Mouse (Mus musculus): ENCODE measurements around the gene 1110032A03Rik. TPM values are rescaled to one million over a fixed set of nuclear protein-coding genes. Genes with fewer than 3 reads are reported as not detected.

The 1110032A03Rik gene
- polyA plus RNA-seq, 1 experiment from 2014 or later, result 36.8 TPM

GRCm38 (mm10) chr9:50738914-50739870 lies 36.1 kb downstream of the 1110032A03Rik start, which contains the start of gene Dixdc1:
TSS of gene Dixdc1 (minus strand) at chr9:50739517.
- H3K27ac ChIP-seq (replicated peaks), result no peak within 1 kb of the TSS

GRCm38 (mm10) chr9:50734989-50735388 lies 40.3 kb downstream of the 1110032A03Rik start:
- Histone ChIP-seq H3K27me3 (ENCODE audit: control insufficient read depth, insufficient read depth, low read length) (no peaks in the 10 kb centered on the region), H3K4me3 (ENCODE audit: low read depth, low read length) (no peak overlapping the region), H3K27ac (replicated peaks) (no peak overlapping the region), H3K9me3 (ENCODE audit: control insufficient read depth, low read length) (no peaks in the 10 kb centered on the region), H3K4me1 (replicated peaks; ENCODE audit: control insufficient read depth, insufficient read depth) (no peaks in the 10 kb centered on the region), H3K9ac (ENCODE audit: low read length) (no peak overlapping the region), H3K4me2 (replicated peaks; ENCODE audit: low read depth) (no peak overlapping the region), H3K36me3 (ENCODE audit: control insufficient read depth, insufficient read depth, low read length) (no peaks in the 10 kb centered on the region)
- WGBS, result 4% methylated on average over 9 of the region's 9 CpGs
- TF ChIP-seq CTCF (IDR thresholded peaks at IDR 0.05; ENCODE audit: low read depth), result peak; percentile 89
- no peak for TF ChIP-seq EP300 (optimal IDR thresholded peaks at IDR 0.05)
- DNase-seq (ENCODE audit: low spot score) (peak; percentile 53), ATAC-seq (ENCODE audit: low FRiP score, low TSS enrichment) (no peak)

More at GRCm38 (mm10) chr9:50738914-50739870, 36.1 kb downstream of the 1110032A03Rik start, which contains the start of gene Dixdc1:
- H3K9me3 ChIP-seq (ENCODE audit: control insufficient read depth, low read length), result no peaks in the 10 kb centered on the region
- H3K4me3 ChIP-seq (ENCODE audit: low read depth, low read length), result no peak within 1 kb of the TSS
- WGBS, result 10% methylated on average over 36 of the region's 36 CpGs
- no peak within 1 kb of the TSS for H3K9ac ChIP-seq (ENCODE audit: low read length)
- no peaks in the 10 kb centered on the region for H3K4me1 ChIP-seq (replicated peaks; ENCODE audit: control insufficient read depth, insufficient read depth)
- ATAC-seq (ENCODE audit: low FRiP score, low TSS enrichment) (peak; percentile 98), DNase-seq (ENCODE audit: low spot score) (peak; percentile 98)
- H3K27me3 ChIP-seq (ENCODE audit: control insufficient read depth, insufficient read depth, low read length), result no peaks in the 10 kb centered on the region
- H3K36me3 ChIP-seq (ENCODE audit: control insufficient read depth, insufficient read depth, low read length), result no peaks in the 10 kb centered on the region
- peak within 1 kb of the TSS; percentile 52 for H3K4me2 ChIP-seq (replicated peaks; ENCODE audit: low read depth)
- TF ChIP-seq CTCF (IDR thresholded peaks at IDR 0.05; ENCODE audit: low read depth) (0 out of 2 replicates have a peak, but pooled peaks have one; percentile 1), EP300 (optimal IDR thresholded peaks at IDR 0.05) (no peak)

DNA sequence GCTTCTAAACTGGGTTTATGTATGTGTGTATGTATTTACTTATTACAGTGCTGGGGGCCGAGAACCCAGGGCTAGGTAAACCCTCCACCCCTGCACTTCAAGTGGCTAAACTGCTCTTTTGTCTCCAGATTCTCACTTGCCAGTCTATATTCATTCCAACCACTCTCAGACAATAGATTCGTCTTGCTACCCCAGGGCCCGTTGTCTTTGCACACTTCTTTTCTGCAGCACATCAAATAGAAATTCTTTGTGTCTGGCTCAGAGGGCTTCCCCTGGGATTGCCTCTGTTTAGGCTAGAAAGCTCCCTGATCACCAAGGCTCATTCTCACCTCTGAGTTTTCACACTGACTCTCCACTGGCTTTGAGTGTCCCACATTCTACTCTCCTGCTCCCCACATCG lies 42.8 kb downstream of the 1110032A03Rik start:
- WGBS, result 26% methylated on average over 4 of the region's 4 CpGs
- H3K9ac ChIP-seq (ENCODE audit: low read length), result no peak overlapping the region
- H3K36me3 ChIP-seq (ENCODE audit: control insufficient read depth, insufficient read depth, low read length), result no peaks in the 10 kb centered on the region
- no peak for TF ChIP-seq CTCF (IDR thresholded peaks at IDR 0.05; ENCODE audit: low read depth)
- no peak for TF ChIP-seq EP300 (optimal IDR thresholded peaks at IDR 0.05)
- no peak for DNase-seq (ENCODE audit: low spot score)
- H3K27me3 ChIP-seq (ENCODE audit: control insufficient read depth, insufficient read depth, low read length), result no peaks in the 10 kb centered on the region
- H3K4me1 ChIP-seq (replicated peaks; ENCODE audit: control insufficient read depth, insufficient read depth), result no peaks in the 10 kb centered on the region; the same call in 1 of the 2 replicates
- ATAC-seq (ENCODE audit: low FRiP score, low TSS enrichment), result no peak
- H3K27ac ChIP-seq (replicated peaks), result no peak overlapping the region
- no peak overlapping the region for H3K4me2 ChIP-seq (replicated peaks; ENCODE audit: low read depth)
- H3K4me3 ChIP-seq (ENCODE audit: low read depth, low read length), result no peak overlapping the region
- no peaks in the 10 kb centered on the region for H3K9me3 ChIP-seq (ENCODE audit: control insufficient read depth, low read length)

- Histone ChIP-seq H3K9ac (ENCODE audit: low read length) (no peak overlapping the region), H3K27me3 (ENCODE audit: control insufficient read depth, insufficient read depth, low read length) (no peaks in the 10 kb centered on the region), H3K4me3 (ENCODE audit: low read depth, low read length) (no peak overlapping the region), H3K4me1 (replicated peaks; ENCODE audit: control insufficient read depth, insufficient read depth) (no peaks in the 10 kb centered on the region; the same call in 1 of the 2 replicates), H3K9me3 (ENCODE audit: control insufficient read depth, low read length) (no peaks in the 10 kb centered on the region), H3K4me2 (replicated peaks; ENCODE audit: low read depth) (no peak overlapping the region), H3K36me3 (ENCODE audit: control insufficient read depth, insufficient read depth, low read length) (no peaks in the 10 kb centered on the region), H3K27ac (replicated peaks) (0 out of 2 replicates have a peak overlapping the region, but pooled peaks have one; percentile 14)
- ATAC-seq (ENCODE audit: low FRiP score, low TSS enrichment) (peak; percentile 51), DNase-seq (ENCODE audit: low spot score) (no peak)
- 45% methylated on average over 4 of the region's 4 CpGs for WGBS
- TF ChIP-seq CTCF (IDR thresholded peaks at IDR 0.05; ENCODE audit: low read depth) (no peak), EP300 (optimal IDR thresholded peaks at IDR 0.05) (no peak)
Observed at GRCm38 (mm10) chr9:50729600-50729999, 45.7 kb downstream of the 1110032A03Rik start.

DNA sequence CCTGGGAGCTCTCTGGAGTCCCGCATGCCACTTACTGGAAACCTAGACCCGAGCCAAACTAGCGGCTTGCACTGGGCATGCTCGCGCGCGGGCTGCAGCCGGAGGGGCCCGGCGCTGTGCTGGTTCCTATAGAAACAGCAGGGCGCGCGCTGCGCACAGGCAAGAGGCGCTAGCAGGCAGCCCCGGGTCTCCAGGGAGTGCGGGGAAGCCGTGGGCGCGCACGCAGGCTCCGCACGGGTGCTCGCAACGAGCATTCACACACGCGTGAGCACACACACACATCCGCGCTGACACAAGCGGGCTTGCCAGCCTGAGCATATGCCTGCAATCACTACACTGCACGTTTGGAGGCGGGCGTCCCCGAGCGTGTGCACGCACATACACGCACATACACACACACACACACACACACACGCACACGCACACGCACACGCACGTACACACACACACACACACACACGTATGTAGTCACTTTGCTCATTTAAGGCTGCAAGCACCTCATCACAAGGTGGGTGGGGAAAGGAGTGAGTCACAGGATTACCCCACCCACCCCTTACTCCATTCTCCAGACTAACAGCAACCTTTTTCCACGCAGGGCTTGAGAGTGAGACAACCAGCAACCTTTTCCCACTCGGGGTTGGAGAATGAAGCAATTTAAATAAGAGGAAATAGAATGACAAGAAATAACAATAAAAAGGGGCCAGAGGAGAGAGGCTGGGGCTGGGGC lies 47.2 kb downstream of the 1110032A03Rik start:
- 0% methylated on average over 32 of the region's 45 CpGs for whole genome bisulfite sequencing
- no peak for TF ChIP-seq EP300 (optimal IDR thresholded peaks at IDR 0.05)
- peak; percentile 35 for TF ChIP-seq CTCF (IDR thresholded peaks at IDR 0.05; ENCODE audit: low read depth)

More for the DNA sequence above, 47.2 kb downstream of the 1110032A03Rik start:
- ATAC-seq (ENCODE audit: low FRiP score, low TSS enrichment), result peak; percentile 79
- DNase-seq (ENCODE audit: low spot score), result peak; percentile 75
- peak overlapping the region; percentile 64 for H3K9ac ChIP-seq (ENCODE audit: low read length)
- H3K36me3 ChIP-seq (ENCODE audit: control insufficient read depth, insufficient read depth, low read length), result no peaks in the 10 kb centered on the region
- H3K27me3 ChIP-seq (ENCODE audit: control insufficient read depth, insufficient read depth, low read length), result no peaks in the 10 kb centered on the region
- H3K27ac ChIP-seq (replicated peaks), result no peak overlapping the region
- H3K9me3 ChIP-seq (ENCODE audit: control insufficient read depth, low read length), result no peaks in the 10 kb centered on the region
- H3K4me2 ChIP-seq (replicated peaks; ENCODE audit: low read depth), result peak overlapping the region; percentile 85
- H3K4me1 ChIP-seq (replicated peaks; ENCODE audit: control insufficient read depth, insufficient read depth), result no peaks in the 10 kb centered on the region; the same call in 1 of the 2 replicates
- peak overlapping the region; percentile 57 for H3K4me3 ChIP-seq (ENCODE audit: low read depth, low read length)
